17 mouse cellular contexts compared by ENCODE assay signal in genomic region chr10:59793454-59793853, GRCm38 (mm10).
DNase-seq lines count a peak whose midpoint lies in the region; ATAC-seq and TF ChIP-seq lines count a peak whose summit lies in the region.
"Had no signal": no experiment of that assay in that cellular context is flagged by ENCODE, and none has a peak within 500 bp of the region (broad histone marks: within the 10 kb centered on the region; RNA-seq: fewer than 3 reads in every experiment).

No protein-coding gene starts in this region.

- H3K36me3 ChIP-seq in megakaryocyte, embryonic 14.5 days (replicated peaks; ENCODE audit: low read length) = peaks cover 98% of the 10 kb centered on the region
- H3K36me3 ChIP-seq in erythroblast, embryonic 14.5 days (ENCODE audit: control insufficient read depth) = peaks cover 87% of the 10 kb centered on the region
- peaks cover 18% of the 10 kb centered on the region for H3K36me3 ChIP-seq in liver, embryonic 16.5 days (ENCODE audit: control insufficient read depth, insufficient read depth)

- peak overlapping the region; percentile 50 for H3K4me2 ChIP-seq in liver, embryonic 16.5 days (ENCODE audit: low read depth, low read length)
- H3K4me2 ChIP-seq: hindbrain, embryonic 12.5 days had no signal

- no peak for TF ChIP-seq CTCF in cerebellum, adult 2 months (IDR thresholded peaks at IDR 0.05; ENCODE audit: borderline replicate concordance, insufficient read depth, low read depth, low read length)

- peak overlapping the region; percentile 48 for H3K27ac ChIP-seq in liver, embryonic 16.5 days (ENCODE audit: low read length)
- no peak overlapping the region for H3K27ac ChIP-seq in cerebellum, adult 2 months (ENCODE audit: insufficient read depth, low read length)
- H3K27ac ChIP-seq: heart, adult 2 months; hindbrain, embryonic 12.5 days; limb, embryonic 10.5 days had no signal

- peak overlapping the region; percentile 16 for H3K4me3 ChIP-seq in megakaryocyte, embryonic 14.5 days (replicated peaks)
- peak overlapping the region; percentile 5 for H3K4me3 ChIP-seq in erythroblast, embryonic 14.5 days (replicated peaks)
- no peak overlapping the region for H3K4me3 ChIP-seq in liver, embryonic 16.5 days (ENCODE audit: low read depth, low read length)
- no peak overlapping the region for H3K4me3 ChIP-seq in cerebellum, adult 2 months (replicated peaks; ENCODE audit: insufficient read depth, low read depth, low read length)
- H3K4me3 ChIP-seq: gastrocnemius, adult 2 months; heart, adult 2 months; hindbrain, embryonic 12.5 days; limb, embryonic 10.5 days had no signal

- WGBS in liver, embryonic 16.5 days (ENCODE audit: insufficient replicate concordance) = 27% methylated on average over 3 of the region's 3 CpGs
- 41% methylated on average over 3 of the region's 3 CpGs for WGBS in cerebellum, adult 2 months

- DNase-seq in cerebellum, adult 11 months = no peak
- DNase-seq in cerebellum, adult 2 months = no peak
- no peak for DNase-seq in urinary bladder, postnatal 14 days (ENCODE audit: low spot score)
- DNase-seq: cerebellum, postnatal 25 days; gastrocnemius, adult 2 months; heart, adult 2 months; heart, postnatal 10 days; kidney, postnatal 4 days; lung, adult 2 months; lung, postnatal 36 days; midbrain, embryonic 14.5 days had no signal

- no peak overlapping the region; the same call in 1 of the 2 replicates for H3K9ac ChIP-seq in liver, embryonic 16.5 days (ENCODE audit: low read depth, low read length)
- H3K9ac ChIP-seq: hindbrain, embryonic 12.5 days had no signal

- H3K4me1 ChIP-seq in megakaryocyte, embryonic 14.5 days = peaks cover 46% of the 10 kb centered on the region
- peaks cover 40% of the 10 kb centered on the region for H3K4me1 ChIP-seq in erythroblast, embryonic 14.5 days (ENCODE audit: control insufficient read depth)
- peaks cover 19% of the 10 kb centered on the region for H3K4me1 ChIP-seq in liver, embryonic 16.5 days (ENCODE audit: control insufficient read depth, low read depth, low read length)
- peaks cover 3% of the 10 kb centered on the region for H3K4me1 ChIP-seq in cerebellum, adult 2 months (ENCODE audit: control insufficient read depth, insufficient read depth, low read length)
- H3K4me1 ChIP-seq: limb, embryonic 10.5 days had no signal

- H3K9me3 ChIP-seq in megakaryocyte, embryonic 14.5 days = no peaks in the 10 kb centered on the region
- no peaks in the 10 kb centered on the region for H3K9me3 ChIP-seq in erythroblast, embryonic 14.5 days (ENCODE audit: control insufficient read depth, low read length)
- H3K9me3 ChIP-seq in liver, embryonic 16.5 days (replicated peaks; ENCODE audit: control insufficient read depth, low read length) = no peaks in the 10 kb centered on the region
- H3K9me3 ChIP-seq: hindbrain, embryonic 12.5 days; limb, embryonic 10.5 days had no signal

- no peak for TF ChIP-seq POLR2A in cerebellum, adult 2 months (IDR thresholded peaks at IDR 0.05; ENCODE audit: borderline replicate concordance, insufficient read depth, low read length)

- no peak for ATAC-seq in megakaryocyte, adult 5-6 weeks (ENCODE audit: poor library complexity, severe bottlenecking)
- peak; percentile 96 for ATAC-seq in liver, embryonic 16.5 days (ENCODE audit: low read depth)

- H3K27me3 ChIP-seq in megakaryocyte, embryonic 14.5 days (replicated peaks) = no peaks in the 10 kb centered on the region
- no peaks in the 10 kb centered on the region for H3K27me3 ChIP-seq in erythroblast, embryonic 14.5 days (ENCODE audit: control insufficient read depth)
- H3K27me3 ChIP-seq in liver, embryonic 16.5 days (ENCODE audit: control insufficient read depth, insufficient read depth, low read depth, low read length) = no peaks in the 10 kb centered on the region
- H3K27me3 ChIP-seq in cerebellum, adult 2 months (ENCODE audit: control insufficient read depth, insufficient read depth, low read length) = no peaks in the 10 kb centered on the region
- H3K27me3 ChIP-seq: hindbrain, embryonic 12.5 days had no signal

Comparison
In these comparisons a context has a peak if more than half of its experiments do, and no peak if none do; other contexts are left out.
1. H3K4me3 ChIP-seq: peak in megakaryocyte, embryonic 14.5 days (single experiment) and erythroblast, embryonic 14.5 days (single experiment); none in liver, embryonic 16.5 days (single experiment) and cerebellum, adult 2 months (single experiment).